In genomic region chr10:7959073-7959472, GRCm38 (mm10) we compare ENCODE assay signal across 1 mouse cellular context.
TF ChIP-seq lines count a peak whose summit lies in the region.

No protein-coding gene starts in this region.

TF ChIP-seq in MEL, 35 proteins besides CTCF, POLR2A, EP300 and RAD21 (continued from another document):
- peak; percentile 42; the same call in 1 of the 2 replicates for TF ChIP-seq MYC (IDR thresholded peaks at IDR 0.05; ENCODE audit: low read depth, low read length)
TF ChIP-seq in MEL: peak in this region for 10.
